Mouse (Mus musculus): ENCODE results near the gene Tubgcp4.

GRCm38 (mm10) chr2:121219994-121220393 lies 49.5 kb downstream of the Tubgcp4 start:
- no peak for TF ChIP-seq CTCF (IDR thresholded peaks at IDR 0.05; ENCODE audit: borderline replicate concordance, control insufficient read depth, extremely low read depth, insufficient read depth, low read length, poor library complexity)
- no peak for TF ChIP-seq POLR2A (IDR thresholded peaks at IDR 0.05; ENCODE audit: control insufficient read depth, extremely low read depth, insufficient read depth, low read length, poor library complexity)

Measured in thymus, adult 2 months (tissue).